Mouse (Mus musculus) thymus, adult 2 months (tissue): ENCODE results near the gene Kbtbd13.
"Not testable (repeated sequence)": the region's sequence is repeated elsewhere in the genome, so short reads cannot be mapped to it uniquely, and the experiment has no call there.

Experiments used
- CTCF ChIP-seq: fragments of 200-500 bp; IDR thresholded peaks from 2 replicates; pipeline ENCODE4 v1.5.1; 2012; ENCODE audit warnings: mild to moderate bottlenecking, control low read depth, low read length, moderate library complexity, borderline replicate concordance; ENCODE audit not compliant: control insufficient read depth, poor library complexity, insufficient read depth; ENCODE audit errors: extremely low read depth
- POLR2A ChIP-seq: fragments of 200-500 bp; IDR thresholded peaks from 2 replicates; pipeline ENCODE4 v1.6.1; 2012; ENCODE audit warnings: mild to moderate bottlenecking, low read length, control low read depth, moderate library complexity; ENCODE audit not compliant: control insufficient read depth, poor library complexity, insufficient read depth; ENCODE audit errors: extremely low read depth

- not testable (repeated sequence) for TF ChIP-seq POLR2A, CTCF
These were observed 46.0 kb downstream of the Kbtbd13 start for GRCm38 (mm10) chr9:65345439-65345838.
